Mouse (Mus musculus) ES-E14 (cell line): ENCODE data around the gene Tbl3. TPM values are rescaled to one million over a fixed set of nuclear protein-coding genes. Genes with fewer than 3 reads are reported as not detected.
A peak's percentile ranks its signal among the peaks of the same experiment; 100 is the strongest.

ENCODE experiments used
- DNase-seq: peaks from one replicate; pipeline ENCODE4 v3.0.0-alpha.2; 2013; ENCODE audit warnings: low read depth, low spot score
- H3K27ac ChIP-seq: 2 replicates; pipeline ENCODE4 v1.5.1; 2012; ENCODE audit warnings: low read depth, mild to moderate bottlenecking, low read length, moderate library complexity, mixed read lengths; ENCODE audit not compliant: poor library complexity, insufficient read depth, severe bottlenecking
- H3K36me3 ChIP-seq: 2 replicates; pipeline ENCODE4 v1.6.1; 2012; ENCODE audit warnings: mild to moderate bottlenecking, low read length, moderate library complexity, mixed read lengths; ENCODE audit not compliant: control insufficient read depth, poor library complexity, insufficient read depth, severe bottlenecking
- H3K4me1 ChIP-seq, 2 experiments: fragments of 150-350 bp in 1 of 2; sonication (generic) in 1 of 2; 2 replicates each; pipeline ENCODE4 v1.6.1; 2012; ENCODE audit warnings: low read length in 2 of 2, mild to moderate bottlenecking in 1 of 2, mixed read lengths in 1 of 2; ENCODE audit not compliant: control insufficient read depth in 2 of 2, insufficient read depth in 2 of 2, poor library complexity in 1 of 2
- H3K4me3 ChIP-seq, 2 experiments: fragments of 150-350 bp in 1 of 2; sonication (generic) in 1 of 2; 2 replicates each; pipeline ENCODE4 v1.5.1; 2012; ENCODE audit warnings: low read length in 2 of 2, low read depth in 1 of 2, mild to moderate bottlenecking in 1 of 2, mixed read lengths in 1 of 2; ENCODE audit not compliant: insufficient read depth in 1 of 2, poor library complexity in 1 of 2, severe bottlenecking in 1 of 2
- H3K9ac ChIP-seq: 2 replicates; pipeline ENCODE4 v1.6.1; 2012; ENCODE audit warnings: low read depth, mild to moderate bottlenecking, low read length, mixed read lengths; ENCODE audit not compliant: poor library complexity, insufficient read depth, severe bottlenecking
- H3K9me3 ChIP-seq: fragments of 150-350 bp; sonication (generic); 2 replicates; pipeline ENCODE4 v1.6.1; 2012; ENCODE audit warnings: low read depth, mild to moderate bottlenecking, low read length; ENCODE audit not compliant: control insufficient read depth, insufficient read depth
- CHD2 ChIP-seq: IDR thresholded peaks from 2 replicates; pipeline ENCODE4 v1.6.1; 2014; ENCODE audit warnings: mild to moderate bottlenecking, low read depth, low read length, inconsistent platforms
- HCFC1 ChIP-seq: IDR thresholded peaks from 2 replicates; pipeline ENCODE4 v1.6.1; 2012; ENCODE audit warnings: low read length, inconsistent platforms, borderline replicate concordance; ENCODE audit not compliant: insufficient read depth
- MAFK ChIP-seq: IDR thresholded peaks from 2 replicates; pipeline ENCODE4 v1.6.1; 2014; ENCODE audit warnings: mild to moderate bottlenecking, low read depth, low read length, inconsistent platforms; ENCODE audit not compliant: insufficient read depth
- ZC3H11A ChIP-seq: IDR thresholded peaks from 2 replicates; pipeline ENCODE4 v1.6.1; 2012; ENCODE audit warnings: low read depth, mild to moderate bottlenecking, inconsistent platforms, low read length, borderline replicate concordance
- ZNF384 ChIP-seq: IDR thresholded peaks from 2 replicates; pipeline ENCODE4 v1.6.1; 2012; ENCODE audit warnings: low read depth, low read length, inconsistent platforms
- in situ Hi-C, 2 experiments: fragments of 600-800 bp; cut with MboI; formaldehyde crosslinking; loops; one replicate each; pipeline ENCODE4 v1.15.1; 2025; ENCODE audit warnings: low sequenced_read_pairs in 2 of 2, inconsistent platforms in 1 of 2; ENCODE audit not compliant: unreplicated experiment in 2 of 2
- total RNA-seq: library from RNA; depleted of rRNA; stranded (reverse); fragments of 300-350 nt; gene quantifications from 2 replicates; pipeline ENCODE4 v1.2.3, GENCODE M21; 2012

Tbl3 gene
- total RNA-seq, 1 experiment, result 108 TPM

DNA sequence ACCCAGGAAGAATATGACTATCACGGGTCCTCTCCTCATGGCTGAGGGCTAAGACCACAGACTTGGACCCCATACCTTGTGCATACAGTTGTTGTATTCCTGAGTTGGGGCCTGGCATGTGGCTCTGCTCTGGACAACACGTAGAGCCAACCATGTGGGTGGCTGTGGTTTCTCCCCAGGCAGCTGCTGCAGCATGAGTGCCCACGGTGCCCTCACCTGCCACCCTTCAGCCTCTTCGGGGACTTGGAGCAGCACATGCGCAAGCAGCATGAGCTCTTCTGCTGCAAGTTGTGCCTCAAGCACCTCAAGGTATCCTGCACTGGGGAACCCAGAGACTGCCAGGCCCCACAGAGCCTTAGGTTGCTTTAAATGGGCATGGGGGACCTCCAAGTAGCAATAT, 30.6 kb downstream of the Tbl3 start:
- no peak overlapping the region for H3K4me3 ChIP-seq
- in situ Hi-C loops, result no loop called here

DNA sequence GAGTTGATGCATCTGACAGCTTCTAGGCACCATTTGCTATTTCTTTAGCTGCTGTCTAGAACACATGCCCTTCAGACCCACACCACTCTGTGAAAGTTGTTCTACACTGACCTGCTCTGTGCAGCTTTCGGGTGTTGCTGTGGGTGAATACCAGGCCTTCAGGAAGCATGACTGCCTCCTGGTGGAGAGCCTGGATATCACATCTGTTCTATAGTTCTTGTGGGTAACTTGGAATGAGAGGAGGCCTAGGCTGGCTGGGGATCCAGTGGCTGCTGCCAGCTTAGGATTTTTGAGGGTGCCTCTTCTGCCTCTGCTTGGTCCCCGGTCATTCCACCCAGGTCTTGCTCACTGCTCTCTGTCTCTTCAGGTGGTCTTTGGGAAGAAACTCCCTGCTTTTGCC, 31.3 kb downstream of the Tbl3 start:
- no peak overlapping the region for H3K9ac ChIP-seq
- peak; percentile 87 for DNase-seq
- H3K27ac ChIP-seq, result no peak overlapping the region
- no peak overlapping the region for H3K4me3 ChIP-seq
- H3K4me1 ChIP-seq, result peaks cover 5 to 28% of the 10 kb centered on the region in 2 experiments; a peak in 3 of 4 replicates
- TF ChIP-seq ZC3H11A, result no peak
- TF ChIP-seq MAFK, result no peak
- TF ChIP-seq ZNF384, result no peak
- TF ChIP-seq CHD2, result no peak
- no peak for TF ChIP-seq HCFC1
- H3K36me3 ChIP-seq, result peaks cover 47% of the 10 kb centered on the region
- no peaks in the 10 kb centered on the region for H3K9me3 ChIP-seq
- in situ Hi-C loops, result no loop called here

More for the DNA sequence above, 30.6 kb downstream of the Tbl3 start:
- Histone ChIP-seq H3K9ac (no peak overlapping the region), H3K4me1 (peaks cover 3 to 24% of the 10 kb centered on the region in 2 experiments; a peak in 3 of 4 replicates), H3K27ac (no peak overlapping the region), H3K9me3 (no peaks in the 10 kb centered on the region), H3K36me3 (peaks cover 52% of the 10 kb centered on the region)
- TF ChIP-seq HCFC1, result no peak
- TF ChIP-seq ZC3H11A, result no peak
- no peak for TF ChIP-seq MAFK
- no peak for TF ChIP-seq ZNF384
- TF ChIP-seq CHD2, result no peak
- no peak for DNase-seq

DNA sequence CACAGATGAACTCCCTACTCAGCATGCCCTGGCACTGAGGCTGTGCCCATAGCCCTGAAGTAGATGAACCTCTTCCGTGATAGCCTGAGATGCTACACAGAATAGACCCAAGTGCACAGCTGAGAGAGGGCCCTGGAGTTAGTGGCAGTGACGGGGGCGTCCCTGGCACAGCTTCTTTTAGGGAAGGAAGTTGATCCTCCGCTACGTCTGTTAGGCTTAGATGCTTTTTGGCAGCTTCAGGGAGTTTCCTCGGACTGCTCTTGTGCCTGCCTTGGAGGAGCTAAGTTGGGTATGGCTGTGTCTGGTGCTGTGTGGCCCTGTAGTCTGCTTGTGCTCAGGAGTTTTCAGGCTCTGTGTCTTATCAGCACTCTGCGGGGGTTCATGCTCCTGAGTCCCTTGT, 33.2 kb downstream of the Tbl3 start:
- TF ChIP-seq CHD2, result no peak
- no peak for TF ChIP-seq ZC3H11A
- TF ChIP-seq ZNF384, result no peak
- no peak for TF ChIP-seq MAFK
- TF ChIP-seq HCFC1, result no peak
- in situ Hi-C loops, result no loop called here
- Histone ChIP-seq H3K4me3 (0 out of 4 replicates have a peak overlapping the region, but pooled peaks of 1 of the 2 experiments have one; percentile 1), H3K4me1 (peaks cover 5 to 31% of the 10 kb centered on the region in 2 experiments; a peak in 3 of 4 replicates), H3K9ac (peak overlapping the region; percentile 8; the same call in 1 of the 2 replicates), H3K9me3 (no peaks in the 10 kb centered on the region), H3K27ac (no peak overlapping the region), H3K36me3 (peaks cover 28% of the 10 kb centered on the region)
- DNase-seq, result no peak

DNA sequence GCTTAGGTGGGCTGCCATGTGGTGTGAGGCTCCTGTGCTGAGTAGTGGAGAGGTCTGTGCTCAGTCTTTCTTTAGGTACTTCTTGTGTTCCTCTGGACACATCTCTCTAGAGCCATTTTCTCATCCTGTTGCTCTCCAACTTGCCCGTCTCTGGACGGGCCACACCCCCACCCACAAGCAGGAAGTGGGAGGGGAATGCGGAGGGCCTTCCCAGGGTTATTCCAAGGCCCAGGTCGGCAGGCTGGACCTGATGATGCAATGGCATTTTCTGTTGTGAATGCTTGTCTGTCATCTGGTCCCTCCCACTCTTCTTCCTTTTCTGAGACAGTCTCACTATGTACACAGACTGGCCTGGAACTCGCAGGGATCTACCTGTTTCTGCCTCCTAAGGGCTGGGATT, 35.3 kb downstream of the Tbl3 start:
- H3K9ac ChIP-seq, result no peak overlapping the region
- H3K4me3 ChIP-seq, result peak overlapping the region; percentile 9 to 30; a peak in 2 of 4 replicates
- TF ChIP-seq CHD2 (no peak), ZNF384 (no peak), ZC3H11A (no peak), HCFC1 (no peak), MAFK (no peak)
- DNase-seq, result no peak
- peaks cover 9% of the 10 kb centered on the region for H3K36me3 ChIP-seq
- H3K9me3 ChIP-seq, result no peaks in the 10 kb centered on the region
- no peak overlapping the region for H3K27ac ChIP-seq
- peaks cover 7 to 29% of the 10 kb centered on the region in 2 experiments; a peak in 3 of 4 replicates for H3K4me1 ChIP-seq
- in situ Hi-C loops, result no loop called here

DNA sequence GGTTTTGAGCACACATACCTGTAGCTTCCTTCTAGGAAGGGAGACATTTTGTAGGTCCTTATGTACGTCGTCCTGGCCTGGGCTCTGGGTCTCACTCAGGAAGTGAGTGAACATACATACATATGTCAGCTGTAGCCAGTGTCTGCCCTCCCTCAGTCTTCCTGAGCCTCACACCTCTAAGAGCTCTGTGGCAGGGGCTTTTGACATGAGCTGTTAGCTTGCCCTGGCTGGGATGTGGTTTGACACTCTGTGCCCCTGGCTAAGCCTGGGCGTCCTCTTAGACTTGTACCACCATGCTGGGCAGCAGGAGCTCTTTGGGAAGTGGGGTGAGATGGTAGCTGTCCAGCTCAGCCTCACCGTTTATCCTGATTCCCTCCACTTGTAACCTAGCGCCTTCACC, 36.1 kb downstream of the Tbl3 start:
- peaks cover 1% of the 10 kb centered on the region; the same call in 1 of the 2 replicates for H3K36me3 ChIP-seq
- DNase-seq, result no peak
- no peaks in the 10 kb centered on the region for H3K9me3 ChIP-seq
- no peak for TF ChIP-seq HCFC1
- TF ChIP-seq CHD2, result no peak
- no peak for TF ChIP-seq ZNF384
- no peak for TF ChIP-seq ZC3H11A
- TF ChIP-seq MAFK, result no peak
- H3K4me1 ChIP-seq, result peaks cover 7 to 26% of the 10 kb centered on the region in 2 experiments; a peak in 3 of 4 replicates
- H3K4me3 ChIP-seq, result no peak overlapping the region; a peak in 1 of 4 replicates
- in situ Hi-C loops, result no loop called here
- no peak overlapping the region for H3K27ac ChIP-seq
- H3K9ac ChIP-seq, result no peak overlapping the region
